Mouse (Mus musculus): Measurements from ENCODE around the gene Nmur2. TPM values are rescaled to one million over a fixed set of nuclear protein-coding genes. Genes with fewer than 3 reads are reported as not detected.

Nmur2 gene
- 0.13 and 0.33 TPM in 2 replicates for polyA plus RNA-seq (2015; fragmentation: Nextera tagmentation; extraction: Ambion mirVana)

GRCm38 (mm10) chr11:56040917-56041316, at the start of gene Nmur2:
TSS of gene Nmur2 (minus strand) at chr11:56041010.

